Mouse (Mus musculus) MN1 (cell line): Measurements from ENCODE around the gene Trmt10b.
A peak's percentile ranks its signal among the peaks of the same experiment; 100 is the strongest.

Experiments
- DNase-seq: peaks from one replicate; pipeline ENCODE4 v3.0.0-alpha.2; 2016; ENCODE audit warnings: low spot score

The Trmt10b gene

DNA sequence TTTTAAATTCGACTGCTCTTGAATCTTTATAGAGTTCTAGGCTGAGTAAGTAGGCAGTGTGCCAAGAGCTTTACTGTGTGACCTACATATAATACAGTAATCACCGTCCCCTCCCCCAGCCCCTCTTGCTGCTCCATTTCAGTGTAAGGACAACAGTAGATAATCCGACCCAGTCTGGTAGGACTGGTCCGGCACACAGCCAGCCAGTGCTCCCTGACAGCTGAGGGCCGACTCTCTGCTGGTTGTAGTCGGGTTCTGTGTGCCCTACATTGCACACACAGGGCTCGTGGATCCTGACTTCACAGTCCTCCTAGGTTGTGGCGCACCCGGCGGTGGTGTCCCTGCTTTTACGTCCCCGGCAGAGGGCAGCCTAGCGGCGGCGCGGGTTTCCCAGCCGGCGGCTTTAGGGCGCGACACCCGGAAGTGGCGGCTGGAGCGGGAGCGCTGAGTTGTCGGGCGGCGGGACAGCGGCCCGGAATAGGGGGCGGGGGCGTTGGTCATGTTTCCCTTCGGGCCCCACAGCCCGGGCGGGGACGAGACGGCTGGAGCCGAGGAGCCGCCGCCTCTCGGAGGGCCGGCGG is 44.8 kb downstream of the Trmt10b start, which contains the start of gene Dcaf10:
Dcaf10 (plus strand) TSS at position 433 of the 581 bp plus-strand sequence.
- DNase-seq, result peak; percentile 93

DNA sequence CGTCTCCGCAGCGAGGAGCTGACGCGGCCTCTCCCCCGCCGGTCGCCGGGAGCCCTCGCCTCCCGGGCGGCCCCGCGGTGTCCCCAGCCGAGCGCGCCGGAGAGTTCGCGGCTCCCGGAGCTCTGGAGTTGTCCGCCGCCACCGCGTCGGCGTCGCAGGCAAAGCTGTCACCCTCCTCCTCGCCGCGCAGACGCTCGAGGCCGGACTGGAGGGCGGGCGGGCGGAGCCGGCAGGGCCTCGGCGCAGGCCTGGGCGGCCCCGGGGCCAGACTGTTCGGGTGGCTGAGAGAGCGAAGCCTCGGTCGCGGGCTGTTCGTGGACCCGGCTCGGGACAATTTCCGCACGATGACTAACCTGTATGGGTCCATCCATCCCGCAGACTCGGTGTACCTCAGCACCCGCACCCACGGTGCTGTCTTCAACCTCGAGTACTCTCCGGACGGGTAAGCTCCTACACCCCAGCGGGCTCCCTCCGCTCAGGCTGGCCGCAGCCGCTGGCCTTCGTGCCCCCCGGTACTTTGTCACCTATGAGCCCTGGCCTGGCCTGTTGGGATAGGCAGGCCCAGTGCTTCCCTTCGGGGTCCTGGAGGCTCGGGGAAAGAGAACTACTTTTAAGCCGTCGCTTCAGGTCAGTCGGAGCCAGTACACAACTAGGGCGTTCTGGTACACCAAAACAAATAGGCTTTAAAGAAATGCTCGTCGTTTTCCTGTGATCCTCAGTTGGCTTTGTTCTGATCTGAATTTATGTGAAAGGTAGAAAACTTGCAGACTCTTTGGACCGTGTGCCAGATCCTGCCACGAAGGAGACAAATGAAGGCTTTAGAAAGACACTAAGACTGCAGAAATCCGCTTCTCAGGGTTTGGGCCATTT is 45.6 kb downstream of the Trmt10b start, which contains the start of gene Exosc3:
Exosc3 (minus strand) TSS at position 447 of the 870 bp plus-strand sequence.
- DNase-seq, result peak; percentile 61

- no peak for DNase-seq
Observed at GRCm38 (mm10) chr4:45356653-45357052, 59.7 kb downstream of the Trmt10b start.
